In genomic region chr11:84846741-84847474, GRCm38 (mm10) we compare ENCODE assay signal across 23 mouse cellular contexts.
"Had no signal": no experiment of that assay in that cellular context is flagged by ENCODE, and none has a peak within 500 bp of the region (broad histone marks: within the 10 kb centered on the region; RNA-seq: fewer than 3 reads in every experiment).

No protein-coding gene starts in this region.

- ATAC-seq: intestine, postnatal 0 days; liver, embryonic 12.5 days had no signal

- H3K27me3 ChIP-seq: kidney, embryonic 15.5 days; limb, embryonic 13.5 days; liver, embryonic 12.5 days; liver, embryonic 15.5 days; lung, embryonic 15.5 days; megakaryocyte, embryonic 14.5 days; neural tube, embryonic 12.5 days; neural tube, embryonic 15.5 days had no signal

- H3K4me2 ChIP-seq: kidney, embryonic 15.5 days; limb, embryonic 13.5 days; liver, embryonic 12.5 days; liver, embryonic 15.5 days; lung, embryonic 15.5 days; neural tube, embryonic 12.5 days; neural tube, embryonic 15.5 days had no signal

- H3K4me1 ChIP-seq: kidney, embryonic 15.5 days; limb, embryonic 10.5 days; limb, embryonic 13.5 days; liver, embryonic 12.5 days; liver, embryonic 15.5 days; lung, embryonic 15.5 days; megakaryocyte, embryonic 14.5 days; midbrain, embryonic 10.5 days; neural tube, embryonic 12.5 days; neural tube, embryonic 15.5 days had no signal

- DNase-seq: kidney, adult 2 months; kidney, postnatal 10 days; kidney, postnatal 4 days; layer of hippocampus, adult 9-11 months; liver; lung, adult 18-20 months; lung, postnatal 10 days; lung, postnatal 36 days; midbrain, embryonic 14.5 days; thymus, postnatal 25 days had no signal

- H3K4me3 ChIP-seq: kidney, embryonic 15.5 days; layer of hippocampus, adult 2 months; limb, embryonic 10.5 days; limb, embryonic 13.5 days; liver, embryonic 12.5 days; liver, embryonic 15.5 days; lung, embryonic 15.5 days; megakaryocyte, embryonic 14.5 days; midbrain, embryonic 10.5 days; neural tube, embryonic 12.5 days; neural tube, embryonic 15.5 days had no signal

- H3K9me3 ChIP-seq: kidney, embryonic 15.5 days; limb, embryonic 10.5 days; limb, embryonic 13.5 days; liver, embryonic 12.5 days; liver, embryonic 15.5 days; lung, embryonic 15.5 days; megakaryocyte, embryonic 14.5 days; midbrain, embryonic 10.5 days; neural tube, embryonic 12.5 days; neural tube, embryonic 15.5 days had no signal

- H3K9ac ChIP-seq: kidney, embryonic 15.5 days; limb, embryonic 13.5 days; liver, embryonic 12.5 days; liver, embryonic 15.5 days; lung, embryonic 15.5 days; neural tube, embryonic 12.5 days; neural tube, embryonic 15.5 days had no signal

- H3K27ac ChIP-seq: kidney, embryonic 15.5 days; layer of hippocampus, adult 2 months; limb, embryonic 10.5 days; limb, embryonic 13.5 days; liver, embryonic 12.5 days; lung, embryonic 15.5 days; midbrain, embryonic 10.5 days; neural tube, embryonic 12.5 days; neural tube, embryonic 15.5 days; stomach, postnatal 0 days had no signal
